Mouse (Mus musculus) cerebellum, adult 2 months (tissue): Measurements from ENCODE around the gene Trpm2.

Experiments used
- CTCF ChIP-seq: fragments of 200-500 bp; IDR thresholded peaks from 2 replicates; pipeline ENCODE4 v1.5.1; 2011; ENCODE audit warnings: low read depth, mild to moderate bottlenecking, control low read depth, low read length, moderate library complexity, borderline replicate concordance; ENCODE audit not compliant: insufficient read depth
- POLR2A ChIP-seq: fragments of 200-500 bp; IDR thresholded peaks from 2 replicates; pipeline ENCODE4 v1.6.1; 2011; ENCODE audit warnings: low read length, control low read depth, borderline replicate concordance; ENCODE audit not compliant: insufficient read depth

- TF ChIP-seq CTCF (no peak), POLR2A (no peak)
Observed at GRCm38 (mm10) chr10:77895562-77895961, 74.8 kb downstream of the Trpm2 start.
